Mouse (Mus musculus): ENCODE data around the gene Serpini1.

- TF ChIP-seq CTCF (IDR thresholded peaks at IDR 0.05; ENCODE audit: low read depth) (no peak), EP300 (IDR thresholded peaks at IDR 0.05; ENCODE audit: low read depth) (no peak)
Measured at GRCm38 (mm10) chr3:75584898-75585297, 27.6 kb downstream of the Serpini1 start.
